Mouse (Mus musculus) embryonic fibroblast, embryonic 13.5 days (primary cell): Measurements from ENCODE around the gene Slc38a4.

ENCODE experiments used
- CTCF ChIP-seq: IDR thresholded peaks from 2 replicates; pipeline ENCODE4 v1.5.1; 2011; ENCODE audit warnings: mild to moderate bottlenecking, control low read depth, low read length, moderate library complexity, borderline replicate concordance; ENCODE audit not compliant: insufficient read depth
- POLR2A ChIP-seq: IDR thresholded peaks from 2 replicates; pipeline ENCODE4 v1.6.1; 2011; ENCODE audit warnings: low read depth, mild to moderate bottlenecking, control low read depth, low read length, moderate library complexity

- TF ChIP-seq POLR2A (no peak), CTCF (no peak)
These were observed 26.5 kb downstream of the Slc38a4 start for GRCm38 (mm10) chr15:97029064-97029791.
